Mouse (Mus musculus) thymus, adult 2 months (tissue): ENCODE results near the gene Rcvrn. TPM values are rescaled to one million over a fixed set of nuclear protein-coding genes. Genes with fewer than 3 reads are reported as not detected.

Experiments used
- DNase-seq: peaks from one replicate; pipeline ENCODE4 v3.0.0; 2021
- H3K27ac ChIP-seq: fragments of 200-500 bp; 2 replicates; pipeline ENCODE4 v1.5.1; 2012; ENCODE audit warnings: low read length, control low read depth; ENCODE audit not compliant: control insufficient read depth, insufficient read depth
- H3K27me3 ChIP-seq: fragments of 200-500 bp; 2 replicates; pipeline ENCODE4 v1.6.1; 2012; ENCODE audit warnings: mild to moderate bottlenecking, low read length, moderate library complexity, mixed read lengths; ENCODE audit not compliant: control insufficient read depth, insufficient read depth
- H3K36me3 ChIP-seq: fragments of 200-500 bp; 2 replicates; pipeline ENCODE4 v1.6.1; 2012; ENCODE audit warnings: mild to moderate bottlenecking, low read length, moderate library complexity; ENCODE audit not compliant: control insufficient read depth, insufficient read depth
- H3K4me1 ChIP-seq: fragments of 200-500 bp; replicated peaks from 2 replicates; pipeline ENCODE4 v1.6.1; 2012; ENCODE audit warnings: low read length; ENCODE audit not compliant: control insufficient read depth, insufficient read depth
- H3K4me3 ChIP-seq: fragments of 200-500 bp; 2 replicates; pipeline ENCODE4 v1.5.1; 2012; ENCODE audit warnings: mild to moderate bottlenecking, low read length, control low read depth, moderate library complexity; ENCODE audit not compliant: control insufficient read depth, insufficient read depth
- CTCF ChIP-seq: fragments of 200-500 bp; IDR thresholded peaks from 2 replicates; pipeline ENCODE4 v1.5.1; 2012; ENCODE audit warnings: mild to moderate bottlenecking, control low read depth, low read length, moderate library complexity, borderline replicate concordance; ENCODE audit not compliant: control insufficient read depth, poor library complexity, insufficient read depth; ENCODE audit errors: extremely low read depth
- POLR2A ChIP-seq: fragments of 200-500 bp; IDR thresholded peaks from 2 replicates; pipeline ENCODE4 v1.6.1; 2012; ENCODE audit warnings: mild to moderate bottlenecking, low read length, control low read depth, moderate library complexity; ENCODE audit not compliant: control insufficient read depth, poor library complexity, insufficient read depth; ENCODE audit errors: extremely low read depth
- WGBS: fragments of 180-500 bp; shearing (Covaris S2); methylation state at CpG from one replicate; pipeline ENCODE4 v1.1.7; 2018; 5-methylcytosine and 5-hydroxymethylcytosine counted together
- polyA plus RNA-seq: library from polyadenylated mRNA; depleted of rRNA; stranded (reverse); fragments of >200 nt; gene quantifications from 2 replicates; pipeline ENCODE4 v1.2.3, GENCODE M21; 2012

Gene Rcvrn
- polyA plus RNA-seq, 1 experiment: 0.38 TPM

GRCm38 (mm10) chr11:67712976-67713375, 17.9 kb downstream of the Rcvrn start:
- TF ChIP-seq POLR2A (no peak), CTCF (no peak)
- H3K36me3 ChIP-seq: no peaks in the 10 kb centered on the region

GRCm38 (mm10) chr11:67715382-67715781, 20.3 kb downstream of the Rcvrn start:
- TF ChIP-seq POLR2A (no peak), CTCF (no peak)
- 61% methylated on average over 4 of the region's 4 CpGs for WGBS
- Histone ChIP-seq H3K27me3 (no peaks in the 10 kb centered on the region), H3K4me1 (no peaks in the 10 kb centered on the region), H3K27ac (no peak overlapping the region), H3K36me3 (no peaks in the 10 kb centered on the region), H3K4me3 (no peak overlapping the region)
- no peak for DNase-seq

More at GRCm38 (mm10) chr11:67712976-67713375, 17.9 kb downstream of the Rcvrn start:
- H3K27me3 ChIP-seq: no peaks in the 10 kb centered on the region
- H3K4me1 ChIP-seq: no peaks in the 10 kb centered on the region
- DNase-seq: no peak
- 95% methylated on average over 4 of the region's 4 CpGs for WGBS
- no peak overlapping the region for H3K27ac ChIP-seq
- H3K4me3 ChIP-seq: no peak overlapping the region

- Histone ChIP-seq H3K4me1 (no peaks in the 10 kb centered on the region), H3K36me3 (no peaks in the 10 kb centered on the region), H3K27me3 (no peaks in the 10 kb centered on the region), H3K4me3 (no peak overlapping the region), H3K27ac (no peak overlapping the region)
- TF ChIP-seq CTCF (no peak), POLR2A (no peak)
- DNase-seq: no peak
- 85% methylated on average over 5 of the region's 5 CpGs for WGBS
These were observed 26.4 kb downstream of the Rcvrn start for GRCm38 (mm10) chr11:67721485-67721884.

GRCm38 (mm10) chr11:67722399-67723156, 27.5 kb downstream of the Rcvrn start:
- no peaks in the 10 kb centered on the region for H3K36me3 ChIP-seq
- no peak for DNase-seq
- H3K27ac ChIP-seq: no peak overlapping the region
- H3K27me3 ChIP-seq: no peaks in the 10 kb centered on the region
- 68% methylated on average over 7 of the region's 7 CpGs for WGBS
- no peak for TF ChIP-seq POLR2A
- no peak for TF ChIP-seq CTCF
- H3K4me3 ChIP-seq: no peak overlapping the region
- no peaks in the 10 kb centered on the region for H3K4me1 ChIP-seq

- TF ChIP-seq CTCF (no peak), POLR2A (no peak)
- no peak for DNase-seq
- no peak overlapping the region for H3K27ac ChIP-seq
- WGBS: 76% methylated on average over 8 of the region's 8 CpGs
- H3K36me3 ChIP-seq: no peaks in the 10 kb centered on the region
- no peaks in the 10 kb centered on the region for H3K27me3 ChIP-seq
- no peak overlapping the region for H3K4me3 ChIP-seq
- no peaks in the 10 kb centered on the region for H3K4me1 ChIP-seq
These were observed 28.3 kb downstream of the Rcvrn start for GRCm38 (mm10) chr11:67723231-67724013.

- H3K4me3 ChIP-seq: no peak overlapping the region
- no peak overlapping the region for H3K27ac ChIP-seq
- no peaks in the 10 kb centered on the region for H3K4me1 ChIP-seq
- WGBS: 86% methylated on average over 6 of the region's 6 CpGs
- no peaks in the 10 kb centered on the region for H3K27me3 ChIP-seq
- DNase-seq: no peak
- TF ChIP-seq CTCF (no peak), POLR2A (no peak)
- no peaks in the 10 kb centered on the region for H3K36me3 ChIP-seq
These were observed 32.0 kb downstream of the Rcvrn start for GRCm38 (mm10) chr11:67727095-67727494.
